Mouse (Mus musculus) stomach, postnatal 0 days (tissue): ENCODE data around the gene Smu1.

Experiments
- CTCF ChIP-seq: IDR thresholded peaks from 2 replicates; pipeline ENCODE4 v1.5.1; 2016; ENCODE audit warnings: antibody characterized with exemption, low read depth, mild to moderate bottlenecking, moderate library complexity
- EP300 ChIP-seq: optimal IDR thresholded peaks from 2 replicates; pipeline ENCODE3; 2016; ENCODE audit warnings: antibody characterized with exemption

- TF ChIP-seq EP300 = no peak
- TF ChIP-seq CTCF = no peak
These were observed 36.8 kb downstream of the Smu1 start for GRCm38 (mm10) chr4:40720910-40721309.
